Mouse (Mus musculus) liver, postnatal 0 days (tissue): ENCODE results near the gene Sdk1.

ENCODE experiments used
- CTCF ChIP-seq: sonication (generic); IDR thresholded peaks from 2 replicates; pipeline ENCODE4 v1.5.1; 2016; ENCODE audit warnings: antibody characterized with exemption, low read depth
- EP300 ChIP-seq: IDR thresholded peaks from 2 replicates; pipeline ENCODE4 v1.6.1; 2016; ENCODE audit warnings: antibody characterized with exemption, low read depth, mild to moderate bottlenecking

GRCm38 (mm10) chr5:141689442-141690105, 448.3 kb downstream of the Sdk1 start:
- TF ChIP-seq CTCF (no peak), EP300 (no peak)
